Mouse (Mus musculus): ENCODE measurements around the gene Irf9. TPM values are rescaled to one million over a fixed set of nuclear protein-coding genes. Genes with fewer than 3 reads are reported as not detected.

Gene Irf9
- total RNA-seq, 4 experiments from 2014 or later: 7.2 to 8.9 (median 8.4) TPM

Other genes with a start within 250 kb of the Irf9 start
- gene Dhrs4, start 124.8 kb upstream of the Irf9 start, total RNA-seq (2022): 100 to 1,000 TPM; 132 to 160 (median 146) TPM
- gene Carmil3, start 112.9 kb upstream of the Irf9 start, total RNA-seq (2022): 1 to 10 TPM; 2.4 to 3.6 (median 2.4) TPM
- under 1 TPM in 1 of 4 experiments, not detected in 3; 0.12 TPM for gene Cpne6, start 93.1 kb upstream of the Irf9 start, total RNA-seq (2022)
- not detected for gene Nrl, start 78.6 kb upstream of the Irf9 start, total RNA-seq (2022)
- gene Pck2, start 63.3 kb upstream of the Irf9 start, total RNA-seq (2022): 10 to 100 TPM in 2 of 4 experiments, 1 to 10 TPM in 2; 6.6 to 12.5 (median 9.3) TPM
- 100 to 1,000 TPM; 161 to 180 (median 166) TPM for gene Dcaf11, start 43.6 kb upstream of the Irf9 start, total RNA-seq (2022)
- not detected for gene A730061H03Rik, start 43.2 kb upstream of the Irf9 start, total RNA-seq (2022)
- 100 to 1,000 TPM; 165 to 203 (median 175) TPM for gene Fitm1, start 28.0 kb upstream of the Irf9 start, total RNA-seq (2022)
- gene Psme1, start 25.4 kb upstream of the Irf9 start, total RNA-seq (2022): 100 to 1,000 TPM; 273 to 297 (median 284) TPM
- gene Emc9, start 18.3 kb upstream of the Irf9 start, total RNA-seq (2022): 10 to 100 TPM; 65.0 to 75.0 (median 68.2) TPM
- 100 to 1,000 TPM in 3 of 4 experiments, 10 to 100 TPM in 1; 92.6 to 112 (median 108) TPM for gene Psme2, start 12.5 kb upstream of the Irf9 start, total RNA-seq (2022)
- 10 to 100 TPM; 23.9 to 29.1 (median 26.9) TPM for gene Rnf31, start 11.9 kb upstream of the Irf9 start, total RNA-seq (2022)
- gene Rec8, start 14.5 kb downstream of the Irf9 start, total RNA-seq (2022): 1 to 10 TPM in 1 of 4 experiments, under 1 TPM in 3; 0.53 to 1.4 (median 0.67) TPM
- 10 to 100 TPM; 58.2 to 75.2 (median 71.6) TPM for gene Ipo4, start 32.4 kb downstream of the Irf9 start, total RNA-seq (2022)
- 1 to 10 TPM; 1.6 to 3.3 (median 2.6) TPM for gene Gm49378, start 34.3 kb downstream of the Irf9 start, total RNA-seq (2022)
- 10 to 100 TPM; 38.9 to 44.2 (median 40.8) TPM for gene Tm9sf1, start 40.2 kb downstream of the Irf9 start, total RNA-seq (2022)
- under 1 TPM; 0.44 to 0.88 (median 0.52) TPM for gene Tssk4, start 46.6 kb downstream of the Irf9 start, total RNA-seq (2022)
- 10 to 100 TPM; 46.2 to 64.1 (median 52.7) TPM for gene Mdp1, start 56.9 kb downstream of the Irf9 start, total RNA-seq (2022)
- gene Gmpr2, start 68.4 kb downstream of the Irf9 start, total RNA-seq (2022): 10 to 100 TPM in 1 of 4 experiments, 1 to 10 TPM in 3; 7.8 to 11.2 (median 8.9) TPM
- gene Nedd8, start 68.6 kb downstream of the Irf9 start, total RNA-seq (2022): 100 to 1,000 TPM; 245 to 279 (median 255) TPM
- 10 to 100 TPM; 11.1 to 15.2 (median 13.3) TPM for gene Tinf2, start 78.2 kb downstream of the Irf9 start, total RNA-seq (2022)
- gene Tgm1, start 110.4 kb downstream of the Irf9 start, total RNA-seq (2022): under 1 TPM; 0.16 to 0.43 (median 0.27) TPM
- 10 to 100 TPM; 13.3 to 14.6 (median 14.5) TPM for gene Rabggta, start 118.7 kb downstream of the Irf9 start, total RNA-seq (2022)
- gene Dhrs1, start 142.1 kb downstream of the Irf9 start, total RNA-seq (2022): 10 to 100 TPM; 38.3 to 46.8 (median 43.2) TPM
- 10 to 100 TPM in 3 of 4 experiments, 1 to 10 TPM in 1; 9.6 to 13.2 (median 11.0) TPM for gene Nop9, start 142.1 kb downstream of the Irf9 start, total RNA-seq (2022)
- 1 to 10 TPM in 3 of 4 experiments, under 1 TPM in 1; 0.95 to 1.9 (median 1.4) TPM for gene Cideb, start 154.9 kb downstream of the Irf9 start, total RNA-seq (2022)
- gene Ltb4r2, start 157.9 kb downstream of the Irf9 start, total RNA-seq (2022): under 1 TPM; 0.06 to 0.19 (median 0.13) TPM
- under 1 TPM in 3 of 4 experiments, not detected in 1; 0.19 to 0.49 (median 0.26) TPM for gene Ltb4r1, start 162.4 kb downstream of the Irf9 start, total RNA-seq (2022)
- gene Adcy4, start 180.5 kb downstream of the Irf9 start, total RNA-seq (2022): 10 to 100 TPM; 13.0 to 22.0 (median 16.4) TPM
- 1 to 10 TPM; 2.2 to 6.2 (median 3.4) TPM for gene Ripk3, start 185.3 kb downstream of the Irf9 start, total RNA-seq (2022)
- gene Nfatc4, start 219.6 kb downstream of the Irf9 start, total RNA-seq (2022): 1 to 10 TPM; 3.3 to 4.2 (median 3.7) TPM